Mouse (Mus musculus) B cell, adult (primary cell): ENCODE data around the gene Cnot11. TPM values are rescaled to one million over a fixed set of nuclear protein-coding genes. Genes with fewer than 3 reads are reported as not detected.

Source experiments
- total RNA-seq: library from RNA; stranded (reverse); gene quantifications from 4 replicates; pipeline ENCODE4 v1.2.4, GENCODE M21; 2023; ENCODE audit not compliant: inconsistent age

The Cnot11 gene
- 22.2 to 25.2 TPM (median 23.1 TPM) in 4 replicates for total RNA-seq

DNA sequence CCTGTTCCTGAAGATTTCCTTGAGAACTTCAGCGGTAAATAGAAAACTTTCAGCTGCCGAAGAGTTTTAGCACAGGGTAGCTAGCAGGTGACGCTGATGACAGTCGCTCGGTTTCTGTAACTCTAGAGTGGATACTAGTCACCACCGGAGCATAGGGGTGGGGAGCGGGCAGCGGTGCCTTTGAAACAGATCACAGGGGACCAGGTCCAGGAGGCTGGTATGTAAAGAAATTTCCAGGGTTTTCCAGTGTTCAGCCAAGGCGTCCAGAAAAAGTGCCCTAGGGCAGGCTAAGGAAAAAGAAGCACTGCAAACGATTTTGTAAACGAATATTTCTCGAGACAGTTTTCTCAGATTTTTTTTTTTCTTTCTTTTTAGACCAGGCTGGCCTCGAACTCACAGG lies at the start of gene Cnot11:
TSS of gene Cnot11 (plus strand) at position 162 of the 400 bp plus-strand sequence.

DNA sequence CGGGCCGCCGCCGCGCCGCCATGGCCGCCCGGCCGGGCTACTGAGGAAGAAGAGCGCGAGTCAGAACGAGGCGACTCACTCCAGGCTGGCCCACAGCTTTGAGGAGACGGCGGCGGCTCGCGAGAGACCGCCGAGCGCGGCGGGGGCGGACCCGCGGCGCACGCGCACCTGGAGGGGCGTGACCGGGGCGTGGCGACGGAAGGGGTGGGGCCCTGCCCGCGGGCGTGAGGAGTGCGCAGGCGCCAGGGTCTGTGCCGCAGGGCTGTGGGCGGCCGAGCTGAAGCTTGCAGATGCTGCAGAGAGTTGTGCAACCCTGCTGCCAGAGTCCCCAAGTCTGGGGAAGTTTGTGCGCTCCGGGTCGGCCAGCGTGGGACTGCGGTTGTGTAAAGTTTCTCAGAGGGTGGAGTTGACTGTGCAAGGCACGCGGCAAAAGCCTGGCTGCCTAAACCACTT lies 42.5 kb downstream of the Cnot11 start, which contains the start of gene Rnf149:
TSS of gene Rnf149 (minus strand) at position 153 of the 453 bp plus-strand sequence.

Other genes starting within 250 kb of the Cnot11 start
- 1,235 to 1,769 TPM (median 1,633 TPM) in 4 replicates for gene Rpl31, start 167.2 kb upstream of the Cnot11 start, total RNA-seq
- gene Tbc1d8, start 56.2 kb upstream of the Cnot11 start, total RNA-seq: 1.2 to 2.7 TPM (median 1.8 TPM) in 4 replicates
- gene Rnf149, start 42.4 kb downstream of the Cnot11 start, total RNA-seq: 13.3 to 18.4 TPM (median 14.8 TPM) in 4 replicates
- not detected in 4 replicates for gene Creg2, start 116.5 kb downstream of the Cnot11 start, total RNA-seq
- gene Rfx8, start 186.0 kb downstream of the Cnot11 start, total RNA-seq: not detected in 4 replicates